Mouse (Mus musculus) heart, embryonic 14.5 days (tissue): ENCODE measurements around the gene Tulp1. TPM values are rescaled to one million over a fixed set of nuclear protein-coding genes. Genes with fewer than 3 reads are reported as not detected.
A peak's percentile ranks its signal among the peaks of the same experiment; 100 is the strongest.

Source experiments
- ATAC-seq: fragments of 200-750 bp; cut with Nextera tagmentation; 2 replicates; pipeline ENCODE4 v1.8.0; 2017; ENCODE audit warnings: low read depth, moderate TSS enrichment; ENCODE audit not compliant: insufficient number of reproducible peaks, insufficient read depth, low FRiP score
- H3K27ac ChIP-seq, 2 experiments: fragments of 200-500 bp in 1 of 2; fragments of 300-500 bp in 1 of 2; sonication (generic) in 1 of 2; replicated peaks in 1 of 2; 2 replicates each; pipeline ENCODE4 v1.5.1; 2012 to 2014; ENCODE audit warnings: low read depth in 2 of 2, low read length in 2 of 2, control low read depth in 1 of 2, mild to moderate bottlenecking in 1 of 2, mixed read lengths in 1 of 2; ENCODE audit not compliant: control insufficient read depth in 1 of 2, insufficient read depth in 1 of 2
- H3K27me3 ChIP-seq: fragments of 300-500 bp; sonication (generic); 2 replicates; pipeline ENCODE4 v1.6.1; 2014; ENCODE audit warnings: mild to moderate bottlenecking, low read length, control low read depth; ENCODE audit not compliant: control insufficient read depth, insufficient read depth
- H3K36me3 ChIP-seq: fragments of 300-500 bp; sonication (generic); 2 replicates; pipeline ENCODE4 v1.6.1; 2014; ENCODE audit warnings: mild to moderate bottlenecking, control low read depth, low read length, mixed read lengths; ENCODE audit not compliant: control insufficient read depth, insufficient read depth
- H3K4me1 ChIP-seq, 2 experiments: fragments of 200-500 bp in 1 of 2; fragments of 300-500 bp in 1 of 2; sonication (generic) in 1 of 2; 2 replicates each; pipeline ENCODE4 v1.6.1; 2012 to 2014; ENCODE audit warnings: low read length in 2 of 2, control low read depth in 1 of 2, mixed read lengths in 1 of 2; ENCODE audit not compliant: control insufficient read depth in 2 of 2, insufficient read depth in 2 of 2
- H3K4me2 ChIP-seq: fragments of 300-500 bp; sonication (generic); 2 replicates; pipeline ENCODE4 v1.6.1; 2014; ENCODE audit warnings: mild to moderate bottlenecking, low read length
- H3K4me3 ChIP-seq, 2 experiments: fragments of 200-500 bp in 1 of 2; fragments of 300-500 bp in 1 of 2; sonication (generic) in 1 of 2; 2 replicates each; pipeline ENCODE4 v1.5.1; 2012 to 2014; ENCODE audit warnings: low read length in 2 of 2, mild to moderate bottlenecking in 2 of 2, control low read depth in 1 of 2, low read depth in 1 of 2, moderate library complexity in 1 of 2; ENCODE audit not compliant: control insufficient read depth in 1 of 2, insufficient read depth in 1 of 2
- H3K9ac ChIP-seq: fragments of 300-500 bp; sonication (generic); 2 replicates; pipeline ENCODE4 v1.6.1; 2014; ENCODE audit warnings: mild to moderate bottlenecking, low read length
- H3K9me3 ChIP-seq: fragments of 300-500 bp; sonication (generic); 2 replicates; pipeline ENCODE4 v1.6.1; 2016; ENCODE audit warnings: low read length, control low read depth; ENCODE audit not compliant: control insufficient read depth
- WGBS: fragments of 180-500 bp; shearing (Covaris S2); extraction: QIAGEN DNeasy Blood & Tissue Kit; methylation state at CpG from one replicate; pipeline ENCODE4 v1.1.7; 2014; 5-methylcytosine and 5-hydroxymethylcytosine counted together
- polyA plus RNA-seq: library from polyadenylated mRNA; unstranded; fragments of >200 nt; fragmentation: Nextera tagmentation; extraction: Ambion mirVana; gene quantifications from 2 replicates; pipeline ENCODE4 v1.2.1, GENCODE M21; 2014

Gene Tulp1
- polyA plus RNA-seq, 1 experiment from 2014 or later, result 3.3 TPM

DNA sequence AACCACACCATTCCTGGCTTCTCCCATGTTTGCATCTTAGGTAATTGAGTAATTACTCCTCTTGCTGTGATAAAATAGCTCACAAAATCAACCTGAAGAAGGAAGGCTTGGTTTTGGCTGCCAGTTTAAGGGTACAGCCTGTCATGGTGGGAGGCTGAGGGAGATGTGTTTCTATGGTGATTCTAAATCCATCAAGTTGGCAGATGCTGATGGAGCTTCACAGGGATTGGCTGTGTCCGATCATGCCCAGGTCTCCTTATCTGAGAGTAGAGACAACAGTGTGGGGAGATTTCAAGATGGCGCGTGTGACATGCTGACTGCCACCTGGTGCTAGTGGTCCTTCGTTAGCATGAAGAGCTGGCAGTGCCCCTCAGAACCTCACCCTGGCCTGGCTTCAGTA is 43.3 kb downstream of the Tulp1 start:
- Histone ChIP-seq H3K27me3 (no peaks in the 10 kb centered on the region), H3K27ac (no peak overlapping the region), H3K4me2 (no peak overlapping the region), H3K9ac (no peak overlapping the region), H3K9me3 (no peaks in the 10 kb centered on the region), H3K4me3 (no peak overlapping the region), H3K36me3 (peaks cover 55% of the 10 kb centered on the region), H3K4me1 (no peaks in the 10 kb centered on the region)
- ATAC-seq, result no peak
- WGBS, result 81% methylated on average over 4 of the region's 4 CpGs

DNA sequence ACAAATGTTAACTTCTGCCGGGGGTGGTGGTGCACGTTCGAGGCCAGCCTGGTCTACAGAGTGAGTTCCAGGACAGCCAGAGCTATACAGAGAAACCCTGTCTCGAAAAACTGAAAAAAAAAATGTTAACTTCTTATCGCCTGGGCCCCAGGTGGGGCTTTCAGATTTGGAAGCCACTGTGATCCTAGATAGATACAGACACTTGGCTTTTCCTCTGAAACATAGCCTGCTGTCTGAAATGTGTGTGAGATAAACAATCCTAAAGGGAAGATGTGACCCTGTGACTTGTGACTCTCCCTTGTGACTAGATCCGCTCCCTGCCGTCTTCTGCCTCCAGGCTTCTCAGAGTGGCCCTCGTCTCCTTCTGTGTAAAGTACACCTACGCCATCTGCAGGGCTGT is 47.3 kb downstream of the Tulp1 start:
- no peak overlapping the region for H3K9ac ChIP-seq
- H3K27ac ChIP-seq, result no peak overlapping the region
- WGBS, result 90% methylated on average over 9 of the region's 9 CpGs
- H3K4me2 ChIP-seq, result no peak overlapping the region
- H3K27me3 ChIP-seq, result no peaks in the 10 kb centered on the region
- peaks cover 61% of the 10 kb centered on the region for H3K36me3 ChIP-seq
- peaks cover 2 to 12% of the 10 kb centered on the region in 2 experiments; a peak in 3 of 4 replicates for H3K4me1 ChIP-seq
- H3K4me3 ChIP-seq, result no peak overlapping the region
- no peak for ATAC-seq
- H3K9me3 ChIP-seq, result no peaks in the 10 kb centered on the region

DNA sequence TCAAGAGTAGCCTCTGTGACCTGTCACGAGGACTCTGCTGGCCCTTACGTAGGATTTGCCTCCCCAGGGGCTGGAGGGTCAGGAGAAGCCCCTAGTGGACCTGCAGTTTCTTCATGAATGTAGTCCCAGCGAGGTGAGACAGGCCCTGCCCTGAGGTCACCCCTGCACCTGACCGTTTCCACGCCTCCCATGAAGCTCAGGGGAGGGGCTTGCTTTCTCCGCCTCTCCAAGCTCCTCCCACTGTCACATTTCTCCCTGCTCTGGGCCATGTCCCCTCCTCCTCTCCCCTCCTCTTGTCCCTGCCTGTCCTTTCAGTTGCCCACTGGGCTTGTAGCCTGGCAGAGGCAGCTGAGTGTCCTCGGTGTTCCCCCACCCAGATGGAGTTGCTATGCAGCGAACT is 47.9 kb downstream of the Tulp1 start:
- WGBS, result 75% methylated on average over 8 of the region's 8 CpGs
- H3K36me3 ChIP-seq, result peaks cover 55% of the 10 kb centered on the region

DNA sequence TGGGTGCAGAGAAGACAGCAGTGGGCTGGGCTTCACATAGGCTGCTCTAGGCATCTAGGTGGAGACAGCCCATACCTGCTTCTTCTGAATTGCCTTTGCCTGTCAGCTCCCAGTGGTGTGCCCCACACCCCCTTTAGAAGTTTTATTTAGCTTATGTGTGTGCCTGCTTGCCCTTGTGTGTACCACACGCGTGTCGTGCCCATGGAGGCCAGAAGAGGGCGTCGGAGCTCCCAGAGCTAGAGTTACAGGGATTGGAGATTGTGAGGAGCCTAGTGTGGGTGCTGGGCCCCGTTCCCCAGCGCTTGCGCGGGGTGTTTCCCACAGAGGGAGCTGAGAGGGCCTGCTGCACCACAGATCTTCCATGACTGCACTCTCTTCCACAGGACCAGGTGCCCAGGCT is 48.5 kb downstream of the Tulp1 start:
- Histone ChIP-seq H3K4me1 (peaks cover 2 to 16% of the 10 kb centered on the region in 2 experiments; a peak in 3 of 4 replicates), H3K36me3 (peaks cover 53% of the 10 kb centered on the region), H3K9ac (no peak overlapping the region), H3K4me3 (no peak overlapping the region), H3K4me2 (no peak overlapping the region), H3K9me3 (no peaks in the 10 kb centered on the region), H3K27me3 (no peaks in the 10 kb centered on the region), H3K27ac (no peak overlapping the region)
- 90% methylated on average over 9 of the region's 9 CpGs for WGBS
- no peak for ATAC-seq

More for the DNA sequence above, 47.9 kb downstream of the Tulp1 start:
- Histone ChIP-seq H3K9me3 (no peaks in the 10 kb centered on the region), H3K4me3 (no peak overlapping the region), H3K4me2 (no peak overlapping the region), H3K27me3 (no peaks in the 10 kb centered on the region), H3K27ac (no peak overlapping the region), H3K4me1 (peaks cover 2 to 16% of the 10 kb centered on the region in 2 experiments; a peak in 3 of 4 replicates), H3K9ac (no peak overlapping the region)
- no peak for ATAC-seq

DNA sequence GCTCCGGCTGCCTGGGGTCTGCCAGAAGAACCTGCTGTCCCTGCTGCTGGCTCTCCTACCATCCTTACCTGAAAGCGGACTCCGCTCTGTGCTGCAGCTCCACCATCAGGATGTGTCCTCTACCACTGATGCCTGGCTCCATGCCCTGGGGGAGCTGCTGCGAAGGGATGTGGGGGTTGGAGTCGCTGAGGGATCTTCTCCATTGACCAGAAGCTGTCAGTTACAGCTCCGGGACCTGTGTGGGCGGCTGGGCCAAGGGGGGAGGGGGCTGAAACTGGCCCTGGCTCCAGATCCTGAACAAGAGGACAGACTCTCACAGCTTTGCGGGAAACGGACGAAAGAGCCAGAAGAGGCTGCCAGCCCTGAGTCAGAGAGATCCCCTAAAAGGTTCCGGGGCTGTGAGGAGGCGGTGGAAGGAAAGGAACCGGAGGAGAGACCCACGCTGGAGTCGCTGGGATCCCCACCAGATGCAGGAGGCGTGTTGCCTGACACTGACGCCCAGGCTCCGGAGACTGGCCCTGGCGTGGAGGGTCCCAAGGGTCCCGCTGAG is 49.3 kb downstream of the Tulp1 start:
- H3K4me1 ChIP-seq, result peaks cover 2 to 16% of the 10 kb centered on the region in 2 experiments; a peak in 3 of 4 replicates
- H3K27me3 ChIP-seq, result no peaks in the 10 kb centered on the region
- H3K27ac ChIP-seq, result no peak overlapping the region
- ATAC-seq, result no peak
- H3K9me3 ChIP-seq, result no peaks in the 10 kb centered on the region
- peaks cover 45% of the 10 kb centered on the region for H3K36me3 ChIP-seq
- H3K4me2 ChIP-seq, result no peak overlapping the region
- no peak overlapping the region for H3K4me3 ChIP-seq
- WGBS, result 85% methylated on average over 20 of the region's 20 CpGs
- H3K9ac ChIP-seq, result no peak overlapping the region

DNA sequence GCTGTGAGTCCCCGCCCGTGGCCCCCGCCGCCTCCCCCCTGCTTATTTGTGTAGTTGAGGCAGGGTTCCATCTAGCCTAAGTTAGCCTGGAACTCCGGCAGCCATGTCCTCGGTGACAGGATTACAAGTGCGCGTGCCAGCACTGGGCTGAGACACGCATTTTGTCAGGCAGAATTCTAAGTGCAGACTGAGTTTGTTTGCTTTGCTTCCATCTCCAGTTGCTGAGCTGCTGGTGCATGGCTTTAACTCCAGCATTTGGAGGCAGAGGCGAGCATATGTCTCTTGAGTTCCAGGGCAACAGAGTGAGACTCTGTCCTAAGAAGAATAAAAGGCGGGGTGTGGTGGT is 51.2 kb downstream of the Tulp1 start:
- H3K9ac ChIP-seq, result peak overlapping the region; percentile 95
- H3K9me3 ChIP-seq, result no peaks in the 10 kb centered on the region
- H3K27ac ChIP-seq, result peak overlapping the region in 1 of 2 experiments; percentile 89; a peak in 2 of 4 replicates
- H3K4me3 ChIP-seq, result peak overlapping the region; percentile 85 to 86
- H3K27me3 ChIP-seq, result no peaks in the 10 kb centered on the region
- peaks cover 32% of the 10 kb centered on the region for H3K36me3 ChIP-seq
- H3K4me1 ChIP-seq, result peaks cover 2 to 16% of the 10 kb centered on the region in 2 experiments; a peak in 3 of 4 replicates
- peak; percentile 9; the same call in 1 of the 2 replicates for ATAC-seq
- H3K4me2 ChIP-seq, result peak overlapping the region; percentile 87
- WGBS, result under 1% methylated on average over 11 of the region's 11 CpGs

DNA sequence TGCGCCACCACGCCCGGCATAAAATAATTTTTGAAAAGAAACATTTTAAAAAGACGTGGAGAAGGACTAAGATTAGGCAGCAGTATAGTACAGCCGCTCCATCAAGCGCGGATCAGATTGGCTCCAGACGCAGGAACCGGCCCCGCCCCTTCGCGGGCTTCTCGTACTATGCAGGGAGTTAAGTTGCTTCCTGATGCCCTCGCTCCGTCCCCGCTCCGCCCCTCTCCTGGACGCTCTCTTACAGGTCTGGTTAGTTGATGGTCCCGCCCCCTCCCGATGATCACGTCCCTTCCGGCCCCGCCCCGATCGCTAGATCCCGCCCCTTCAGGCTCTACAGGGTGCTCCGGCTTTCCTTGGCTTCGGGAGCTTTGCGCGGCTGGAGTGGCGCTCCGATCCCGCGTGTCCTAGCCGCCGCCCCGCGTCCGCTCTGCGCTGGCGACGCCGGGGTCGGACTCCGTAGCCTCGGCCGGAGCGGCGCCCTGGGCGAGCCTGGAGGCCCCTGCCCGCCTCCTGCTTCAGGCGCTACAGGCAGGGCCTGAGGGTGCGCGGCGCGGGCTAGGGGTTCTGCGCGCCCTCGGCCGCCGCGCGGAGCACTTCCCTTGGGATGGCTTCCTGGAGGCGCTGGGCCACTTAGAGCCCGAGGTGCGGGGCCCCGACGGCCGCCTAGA is 51.7 kb downstream of the Tulp1 start, which contains the start of gene Fance:
Gene Fance (plus strand): TSS at position 308 of the 668 bp plus-strand sequence.
- Histone ChIP-seq H3K9me3 (no peaks in the 10 kb centered on the region), H3K9ac (peak within 1 kb of the TSS; percentile 95), H3K4me3 (peak within 1 kb of the TSS; percentile 85 to 86), H3K36me3 (peaks cover 27% of the 10 kb centered on the region), H3K4me2 (peak within 1 kb of the TSS; percentile 87), H3K4me1 (peaks cover 6 to 20% of the 10 kb centered on the region in 2 experiments), H3K27me3 (no peaks in the 10 kb centered on the region), H3K27ac (peak within 1 kb of the TSS; percentile 76 to 89)
- ATAC-seq, result peak; percentile 96
- under 1% methylated on average over 69 of the region's 69 CpGs for WGBS
